Mouse (Mus musculus): ENCODE results near the gene Cmip. TPM values are rescaled to one million over a fixed set of nuclear protein-coding genes. Genes with fewer than 3 reads are reported as not detected.

Cmip gene
- polyA plus RNA-seq, 1 experiment from 2014 or later, result 6.2 TPM

DNA sequence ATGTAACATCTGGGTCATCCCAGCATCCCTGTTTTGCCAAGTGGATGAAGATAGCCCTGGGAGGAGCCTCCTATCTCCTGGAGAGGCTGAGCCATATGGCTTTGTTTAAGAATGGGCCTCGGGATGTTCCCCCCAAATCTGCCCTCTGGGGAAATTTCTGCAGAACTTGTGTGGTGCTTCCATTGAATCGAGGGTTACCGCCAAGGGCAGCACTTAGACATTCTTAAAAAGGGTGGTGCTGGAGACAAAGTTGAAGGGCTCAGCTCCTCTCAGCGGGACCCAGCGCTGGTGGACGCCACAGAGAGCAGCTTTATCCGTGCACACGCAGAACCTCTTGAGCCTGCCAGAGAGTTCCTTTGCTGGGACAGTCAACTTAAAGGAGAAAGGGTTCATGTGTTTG is 113.1 kb downstream of the Cmip start:
- H3K4me1 ChIP-seq, result peaks cover 76% of the 10 kb centered on the region
- H3K27ac ChIP-seq (replicated peaks), result peak overlapping the region; percentile 39; the same call in 1 of the 2 replicates
- no peak overlapping the region for H3K4me2 ChIP-seq
- no peaks in the 10 kb centered on the region for H3K36me3 ChIP-seq
- no peak overlapping the region for H3K9ac ChIP-seq
- no peaks in the 10 kb centered on the region for H3K27me3 ChIP-seq (replicated peaks)
- H3K4me3 ChIP-seq, result no peak overlapping the region
- WGBS, result 50% methylated on average over 8 of the region's 8 CpGs
- ATAC-seq (ENCODE audit: extremely low read depth, insufficient number of reproducible peaks, low FRiP score, low TSS enrichment), result no peak
- no peaks in the 10 kb centered on the region for H3K9me3 ChIP-seq

- Histone ChIP-seq H3K4me3 (no peak overlapping the region), H3K4me2 (no peak overlapping the region), H3K9me3 (no peaks in the 10 kb centered on the region), H3K4me1 (peaks cover 76% of the 10 kb centered on the region), H3K27me3 (replicated peaks) (no peaks in the 10 kb centered on the region), H3K27ac (replicated peaks) (no peak overlapping the region), H3K9ac (no peak overlapping the region), H3K36me3 (no peaks in the 10 kb centered on the region)
- WGBS, result 79% methylated on average over 7 of the region's 7 CpGs
- no peak for ATAC-seq (ENCODE audit: extremely low read depth, insufficient number of reproducible peaks, low FRiP score, low TSS enrichment)
Measured at GRCm38 (mm10) chr8:117371189-117371588, 114.3 kb downstream of the Cmip start.

GRCm38 (mm10) chr8:117372070-117372469 is 115.2 kb downstream of the Cmip start:
- no peak for ATAC-seq (ENCODE audit: extremely low read depth, insufficient number of reproducible peaks, low FRiP score, low TSS enrichment)
- no peak overlapping the region for H3K4me2 ChIP-seq
- no peaks in the 10 kb centered on the region for H3K27me3 ChIP-seq (replicated peaks)
- no peak overlapping the region for H3K9ac ChIP-seq
- H3K27ac ChIP-seq (replicated peaks), result peak overlapping the region; percentile 58; the same call in 1 of the 2 replicates
- peaks cover 69% of the 10 kb centered on the region for H3K4me1 ChIP-seq
- 48% methylated on average over 12 of the region's 12 CpGs for WGBS
- H3K9me3 ChIP-seq, result no peaks in the 10 kb centered on the region
- H3K4me3 ChIP-seq, result no peak overlapping the region
- 0 out of 2 replicates have a peak, but pooled peaks cover under 1% of the 10 kb centered on the region for H3K36me3 ChIP-seq

GRCm38 (mm10) chr8:117373001-117373428 is 116.2 kb downstream of the Cmip start:
- H3K4me3 ChIP-seq, result no peak overlapping the region
- no peak overlapping the region for H3K4me2 ChIP-seq
- peaks cover 9% of the 10 kb centered on the region for H3K36me3 ChIP-seq
- H3K9me3 ChIP-seq, result no peaks in the 10 kb centered on the region
- H3K4me1 ChIP-seq, result peaks cover 60% of the 10 kb centered on the region
- 49% methylated on average over 11 of the region's 11 CpGs for whole genome bisulfite sequencing
- H3K9ac ChIP-seq, result no peak overlapping the region
- no peak for ATAC-seq (ENCODE audit: extremely low read depth, insufficient number of reproducible peaks, low FRiP score, low TSS enrichment)
- peak overlapping the region; percentile 58 for H3K27ac ChIP-seq (replicated peaks)
- H3K27me3 ChIP-seq (replicated peaks), result no peaks in the 10 kb centered on the region

GRCm38 (mm10) chr8:117374087-117374486 is 117.2 kb downstream of the Cmip start:
- WGBS, result 73% methylated on average over 3 of the region's 3 CpGs
- H3K27ac ChIP-seq (replicated peaks), result no peak overlapping the region
- peaks cover 9% of the 10 kb centered on the region for H3K36me3 ChIP-seq
- H3K9ac ChIP-seq, result 0 out of 2 replicates have a peak overlapping the region, but pooled peaks have one; percentile 28
- no peak overlapping the region for H3K4me3 ChIP-seq
- no peak for ATAC-seq (ENCODE audit: extremely low read depth, insufficient number of reproducible peaks, low FRiP score, low TSS enrichment)
- H3K4me2 ChIP-seq, result no peak overlapping the region
- H3K27me3 ChIP-seq (replicated peaks), result no peaks in the 10 kb centered on the region
- peaks cover 55% of the 10 kb centered on the region for H3K4me1 ChIP-seq
- H3K9me3 ChIP-seq, result no peaks in the 10 kb centered on the region

GRCm38 (mm10) chr8:117376997-117377396 is 120.1 kb downstream of the Cmip start:
- no peak for ATAC-seq (ENCODE audit: extremely low read depth, insufficient number of reproducible peaks, low FRiP score, low TSS enrichment)
- no peaks in the 10 kb centered on the region for H3K27me3 ChIP-seq (replicated peaks)
- no peak overlapping the region for H3K27ac ChIP-seq (replicated peaks)
- no peaks in the 10 kb centered on the region for H3K9me3 ChIP-seq
- H3K9ac ChIP-seq, result no peak overlapping the region
- H3K4me3 ChIP-seq, result no peak overlapping the region
- no peak overlapping the region for H3K4me2 ChIP-seq
- peaks cover 41% of the 10 kb centered on the region for H3K4me1 ChIP-seq
- peaks cover 9% of the 10 kb centered on the region for H3K36me3 ChIP-seq
- WGBS, result 83% methylated on average over 16 of the region's 16 CpGs

DNA sequence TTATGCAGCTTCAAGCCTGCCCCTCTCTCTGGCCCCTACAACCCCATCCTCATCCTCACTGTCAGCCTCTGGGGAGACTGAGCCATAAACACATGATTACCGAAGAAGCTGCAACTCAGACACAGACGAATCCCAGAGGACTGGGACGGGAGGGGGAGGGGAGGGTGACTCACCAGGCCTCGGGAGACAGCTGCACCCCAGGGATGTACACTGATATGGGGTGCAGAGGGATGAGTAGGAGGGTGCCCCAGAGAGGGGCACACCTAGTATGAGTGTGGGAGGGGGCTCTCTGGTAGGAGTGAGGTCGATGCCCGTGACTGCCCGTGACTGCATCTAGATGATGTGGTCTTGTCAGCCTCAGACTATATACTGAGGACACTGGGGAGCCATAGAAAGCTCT is 121.8 kb downstream of the Cmip start:
- 64% methylated on average over 7 of the region's 7 CpGs for WGBS
- no peaks in the 10 kb centered on the region for H3K9me3 ChIP-seq
- H3K27ac ChIP-seq (replicated peaks), result no peak overlapping the region
- H3K27me3 ChIP-seq (replicated peaks), result no peaks in the 10 kb centered on the region
- H3K4me2 ChIP-seq, result no peak overlapping the region
- H3K36me3 ChIP-seq, result peaks cover 9% of the 10 kb centered on the region
- ATAC-seq (ENCODE audit: extremely low read depth, insufficient number of reproducible peaks, low FRiP score, low TSS enrichment), result no peak
- H3K4me3 ChIP-seq, result no peak overlapping the region
- peaks cover 25% of the 10 kb centered on the region for H3K4me1 ChIP-seq
- H3K9ac ChIP-seq, result no peak overlapping the region

DNA sequence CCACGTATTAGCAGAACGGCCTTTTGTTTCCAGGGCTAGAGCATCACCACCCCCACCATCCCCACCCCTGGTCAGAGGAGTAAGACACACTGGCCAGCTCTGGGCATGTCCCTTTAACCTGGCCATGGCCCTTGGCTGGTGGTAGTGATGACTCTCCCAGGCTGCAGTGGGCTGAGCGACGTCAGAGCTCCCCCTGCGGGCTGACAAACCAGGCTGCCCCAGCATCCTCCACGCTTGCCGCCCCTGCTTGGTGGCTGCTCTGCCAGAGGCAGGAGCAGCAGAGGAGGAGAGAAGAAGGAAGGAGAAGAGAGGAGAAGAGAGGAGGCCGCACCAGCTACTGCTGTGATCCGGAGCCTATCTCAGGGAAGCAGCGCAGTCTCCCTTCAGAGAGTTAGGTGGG is 122.3 kb downstream of the Cmip start:
- ATAC-seq (ENCODE audit: extremely low read depth, insufficient number of reproducible peaks, low FRiP score, low TSS enrichment), result no peak; the same call in 1 of the 2 replicates
- Histone ChIP-seq H3K9ac (no peak overlapping the region), H3K4me1 (peaks cover 23% of the 10 kb centered on the region), H3K27ac (replicated peaks) (no peak overlapping the region), H3K4me3 (no peak overlapping the region), H3K4me2 (no peak overlapping the region), H3K36me3 (peaks cover 13% of the 10 kb centered on the region), H3K9me3 (no peaks in the 10 kb centered on the region), H3K27me3 (replicated peaks) (no peaks in the 10 kb centered on the region)
- WGBS, result 51% methylated on average over 10 of the region's 10 CpGs

- WGBS, result 60% methylated on average over 8 of the region's 8 CpGs
- Histone ChIP-seq H3K4me3 (no peak overlapping the region), H3K4me1 (peaks cover 21% of the 10 kb centered on the region), H3K4me2 (no peak overlapping the region), H3K27me3 (replicated peaks) (no peaks in the 10 kb centered on the region), H3K9me3 (peaks cover 5% of the 10 kb centered on the region; the same call in 1 of the 2 replicates), H3K9ac (no peak overlapping the region), H3K27ac (replicated peaks) (peak overlapping the region; percentile 79), H3K36me3 (peaks cover 22% of the 10 kb centered on the region)
- no peak for ATAC-seq (ENCODE audit: extremely low read depth, insufficient number of reproducible peaks, low FRiP score, low TSS enrichment)
Measured at GRCm38 (mm10) chr8:117380796-117381195, 123.9 kb downstream of the Cmip start.

DNA sequence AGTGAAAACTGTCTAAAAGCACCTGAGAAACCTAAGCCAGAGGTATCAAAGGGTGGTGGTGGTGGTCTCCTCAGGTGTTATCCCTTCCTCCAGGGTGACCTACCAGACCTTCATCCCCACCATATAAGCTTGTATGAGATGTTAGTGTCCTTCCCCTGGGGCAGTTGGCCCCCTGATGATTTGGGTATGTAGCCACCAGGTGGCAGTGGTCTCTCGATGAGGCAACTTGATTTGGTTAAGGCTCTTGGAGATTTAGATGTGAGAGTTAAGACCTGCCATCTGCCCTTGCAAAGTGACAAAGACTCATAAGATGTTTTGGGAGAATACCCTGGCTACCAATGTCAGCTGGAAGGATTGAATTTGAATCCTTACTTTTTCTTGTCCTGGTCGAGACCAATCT is 129.3 kb downstream of the Cmip start:
- Histone ChIP-seq H3K27me3 (replicated peaks) (no peaks in the 10 kb centered on the region), H3K4me3 (no peak overlapping the region), H3K4me1 (peaks cover 31% of the 10 kb centered on the region), H3K4me2 (no peak overlapping the region), H3K36me3 (peaks cover 13% of the 10 kb centered on the region), H3K27ac (replicated peaks) (no peak overlapping the region), H3K9me3 (peaks cover 5% of the 10 kb centered on the region; the same call in 1 of the 2 replicates), H3K9ac (no peak overlapping the region)
- WGBS, result 79% methylated on average over 2 of the region's 2 CpGs
- no peak for ATAC-seq (ENCODE audit: extremely low read depth, insufficient number of reproducible peaks, low FRiP score, low TSS enrichment)

GRCm38 (mm10) chr8:117387642-117388041 is 130.8 kb downstream of the Cmip start:
- H3K9ac ChIP-seq, result 0 out of 2 replicates have a peak overlapping the region, but pooled peaks have one; percentile 38
- H3K27ac ChIP-seq (replicated peaks), result peak overlapping the region; percentile 39
- H3K9me3 ChIP-seq, result peaks cover 5% of the 10 kb centered on the region; the same call in 1 of the 2 replicates
- peaks cover 28% of the 10 kb centered on the region for H3K4me1 ChIP-seq
- no peak overlapping the region for H3K4me2 ChIP-seq
- 60% methylated on average over 10 of the region's 10 CpGs for WGBS
- no peak overlapping the region for H3K4me3 ChIP-seq
- no peaks in the 10 kb centered on the region for H3K27me3 ChIP-seq (replicated peaks)
- peaks cover 13% of the 10 kb centered on the region for H3K36me3 ChIP-seq
- no peak for ATAC-seq (ENCODE audit: extremely low read depth, insufficient number of reproducible peaks, low FRiP score, low TSS enrichment)

DNA sequence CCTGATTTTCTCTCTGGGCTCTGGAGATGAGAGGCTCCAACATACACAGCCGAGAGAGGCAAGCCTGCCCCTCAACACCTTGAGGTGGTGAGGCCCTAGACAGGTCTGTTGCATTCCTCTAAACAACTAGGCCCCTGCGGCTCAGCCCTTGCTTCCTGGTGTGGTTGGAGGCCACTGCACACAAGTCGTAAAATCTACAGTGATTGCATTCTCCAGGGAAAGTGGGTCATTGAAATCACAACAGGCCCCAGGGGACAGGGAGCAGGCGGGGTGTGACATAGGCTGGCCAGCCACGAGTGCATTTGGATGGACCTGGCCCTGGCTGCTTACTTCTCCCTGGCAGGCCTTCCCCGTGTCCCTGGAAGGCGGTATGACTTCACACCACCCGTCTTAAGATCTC is 131.5 kb downstream of the Cmip start:
- Histone ChIP-seq H3K4me3 (no peak overlapping the region), H3K27me3 (replicated peaks) (no peaks in the 10 kb centered on the region), H3K27ac (replicated peaks) (peak overlapping the region; percentile 39), H3K4me1 (peaks cover 28% of the 10 kb centered on the region), H3K9ac (no peak overlapping the region), H3K9me3 (peaks cover 5% of the 10 kb centered on the region; the same call in 1 of the 2 replicates), H3K4me2 (no peak overlapping the region), H3K36me3 (peaks cover 13% of the 10 kb centered on the region)
- 51% methylated on average over 8 of the region's 8 CpGs for WGBS
- ATAC-seq (ENCODE audit: extremely low read depth, insufficient number of reproducible peaks, low FRiP score, low TSS enrichment), result no peak

Data from heart, embryonic 13.5 days (tissue).